Mouse (Mus musculus): Measurements from ENCODE around the gene Rragc.

The Rragc gene

GRCm38 (mm10) chr4:123916748-123917547, at the start of gene Rragc:
Rragc (plus strand) TSS chr4:123917446.
- ChIA-PET POLR2A (interaction anchor here in 3 of 4 experiments (0.6 to 3.8 kb wide), 54 partner anchors 8 to 1020 kb away, joined by 3 to 41 read pairs (median 3); partner anchors contain the start of genes Mycbp (in 3 of the 3), 9930104L06Rik (in 1 of the 3), Akirin1 (in 1 of the 3) and Bmp8a (in 1 of the 3)), CTCF (interaction anchor here in 3 of 4 experiments (1.0 to 1.3 kb wide), 4 partner anchors 12 to 27 kb away, joined by 3 to 4 read pairs (median 4); partner anchors contain the start of gene Mycbp (in 1 of the 3))

GRCm38 (mm10) chr4:123893726-123894125, 23.5 kb upstream of the Rragc start:
- CTCF ChIA-PET: interaction anchor here in 1 of 4 experiments (0.8 kb wide), 1 partner anchor 135 kb away, joined by 3 read pairs; no protein-coding TSS in a partner anchor
- POLR2A ChIA-PET: interaction anchor here in 3 of 4 experiments (0.5 to 1.5 kb wide), 5 partner anchors 10 to 83 kb away, joined by 3 to 4 read pairs (median 3); partner anchors contain the start of gene Mycbp (in 1 of the 3)

GRCm38 (mm10) chr4:123894295-123894694, 23.0 kb upstream of the Rragc start:
- ChIA-PET CTCF (interaction anchor here in 2 of 4 experiments (1.2 to 1.3 kb wide), 2 partner anchors 36 to 71 kb away, joined by 3 read pairs; no protein-coding TSS in a partner anchor), POLR2A (interaction anchor here in 2 of 4 experiments (0.5 to 1.1 kb wide), 2 partner anchors 9 to 12 kb away, joined by 3 to 4 read pairs; no protein-coding TSS in a partner anchor)

GRCm38 (mm10) chr4:123898696-123899095, 18.6 kb upstream of the Rragc start:
- CTCF ChIA-PET: interaction anchor here (0.5 to 4.1 kb wide), 22 partner anchors 9 to 1760 kb away, joined by 3 to 21 read pairs (median 5); partner anchors contain the start of genes Mtf1 (in 1 of the 4) and Rragc (in 1 of the 4)
- POLR2A ChIA-PET: interaction anchor here in 3 of 4 experiments (0.6 to 3.2 kb wide), 7 partner anchors 9 to 229 kb away, joined by 3 to 14 read pairs (median 3); partner anchors contain the start of gene Rragc (in 2 of the 3)

GRCm38 (mm10) chr4:123903432-123903831, 13.8 kb upstream of the Rragc start:
- ChIA-PET CTCF (interaction anchor here in 2 of 4 experiments (0.6 to 1.2 kb wide), 5 partner anchors 12 to 153 kb away, joined by 3 to 5 read pairs (median 3); partner anchors contain the start of gene Akirin1 (in 1 of the 2)), POLR2A (interaction anchor here (0.6 to 2.4 kb wide), 11 partner anchors 10 to 218 kb away, joined by 3 to 14 read pairs (median 3); partner anchors contain the start of genes Rragc (in 3 of the 4) and 4930535I16Rik (in 1 of the 4))

GRCm38 (mm10) chr4:123904333-123905125, 12.7 kb upstream of the Rragc start, which contains the start of gene Mycbp:
Mycbp (plus strand) TSS chr4:123904832.
- CTCF ChIA-PET: interaction anchor here in 1 of 4 experiments (0.6 to 1.3 kb wide), 3 partner anchors 13 to 280 kb away, joined by 3 to 4 read pairs (median 3); partner anchors contain the start of gene Rragc
- POLR2A ChIA-PET: interaction anchor here (0.5 to 2.5 kb wide), 11 partner anchors 11 to 307 kb away, joined by 3 to 41 read pairs (median 4); partner anchors contain the start of genes Rragc (in 3 of the 4) and 4930535I16Rik (in 2 of the 4)

GRCm38 (mm10) chr4:123905126-123905668, 12.0 kb upstream of the Rragc start:
- ChIA-PET POLR2A (interaction anchor here (0.6 to 2.5 kb wide), 12 partner anchors 11 to 159 kb away, joined by 3 to 41 read pairs (median 4); partner anchors contain the start of genes Rragc (in 3 of the 4) and 4930535I16Rik (in 2 of the 4)), CTCF (interaction anchor here in 1 of 4 experiments (1.3 kb wide), 2 partner anchors 12 to 14 kb away, joined by 3 to 4 read pairs; partner anchors contain the start of gene Rragc)

GRCm38 (mm10) chr4:123911503-123911902, 5.7 kb upstream of the Rragc start:
- POLR2A ChIA-PET: interaction anchor here in 1 of 4 experiments (0.6 to 1.3 kb wide), 2 partner anchors 21 to 1097 kb away, joined by 4 to 5 read pairs; no protein-coding TSS in a partner anchor

GRCm38 (mm10) chr4:123912431-123912830, 4.8 kb upstream of the Rragc start:
- ChIA-PET POLR2A (interaction anchor here in 1 of 4 experiments (0.7 kb wide), 1 partner anchor 797 kb away, joined by 4 read pairs; no protein-coding TSS in a partner anchor), CTCF (no interaction called here)

More at GRCm38 (mm10) chr4:123911503-123911902, 5.7 kb upstream of the Rragc start:
- CTCF ChIA-PET: no interaction called here

- POLR2A ChIA-PET: interaction anchor here in 3 of 4 experiments (0.6 to 3.8 kb wide), 54 partner anchors 9 to 1019 kb away, joined by 3 to 41 read pairs (median 3); partner anchors contain the start of genes Mycbp (in 3 of the 3), 9930104L06Rik (in 1 of the 3), Akirin1 (in 1 of the 3) and Bmp8a (in 1 of the 3)
Observed at GRCm38 (mm10) chr4:123917548-123918140, 398 bp downstream of the Rragc start, which contains the start of gene 4930535I16Rik. 4930535I16Rik (minus strand) TSS chr4:123918022.

GRCm38 (mm10) chr4:123918851-123919250, 1.6 kb downstream of the Rragc start:
- ChIA-PET CTCF (interaction anchor here in 3 of 4 experiments (0.5 to 1.2 kb wide), 4 partner anchors 16 to 222 kb away, joined by 3 to 5 read pairs (median 4); no protein-coding TSS in a partner anchor), POLR2A (interaction anchor here (0.5 to 2.2 kb wide), 14 partner anchors 10 to 507 kb away, joined by 3 to 9 read pairs (median 6); partner anchors contain the start of gene Mycbp (in 1 of the 4))

More at GRCm38 (mm10) chr4:123917548-123918140, 398 bp downstream of the Rragc start, which contains the start of gene 4930535I16Rik:
- CTCF ChIA-PET: interaction anchor here (1.0 to 1.3 kb wide), 5 partner anchors 13 to 56 kb away, joined by 3 to 4 read pairs (median 4); partner anchors contain the start of gene Mycbp (in 1 of the 4)

GRCm38 (mm10) chr4:123921055-123921565, 3.9 kb downstream of the Rragc start:
- ChIA-PET CTCF (no interaction called here), POLR2A (interaction anchor here in 2 of 4 experiments (0.6 to 2.1 kb wide), 5 partner anchors 9 to 918 kb away, joined by 3 to 10 read pairs (median 5); no protein-coding TSS in a partner anchor)

GRCm38 (mm10) chr4:123927961-123928360, 10.7 kb downstream of the Rragc start:
- ChIA-PET CTCF (no interaction called here), POLR2A (interaction anchor here in 3 of 4 experiments (0.5 to 2.7 kb wide), 7 partner anchors 8 to 1008 kb away, joined by 3 to 17 read pairs (median 5); partner anchors contain the start of genes Rragc (in 3 of the 3) and Mycbp (in 1 of the 3))

- ChIA-PET CTCF (interaction anchor here in 2 of 4 experiments (0.7 to 1.0 kb wide), 2 partner anchors 9 to 35 kb away, joined by 3 read pairs; no protein-coding TSS in a partner anchor), POLR2A (interaction anchor here in 3 of 4 experiments (0.9 to 2.9 kb wide), 6 partner anchors 9 to 15 kb away, joined by 3 to 10 read pairs (median 6); partner anchors contain the start of gene Rragc (in 2 of the 3))
Observed at GRCm38 (mm10) chr4:123929994-123930393, 12.7 kb downstream of the Rragc start.

GRCm38 (mm10) chr4:123934306-123934705, 17.1 kb downstream of the Rragc start:
- CTCF ChIA-PET: no interaction called here
- POLR2A ChIA-PET: interaction anchor here in 2 of 4 experiments (0.6 to 2.2 kb wide), 5 partner anchors 12 to 45 kb away, joined by 3 to 11 read pairs (median 8); partner anchors contain the start of gene Rragc (in 2 of the 2)
